Mouse (Mus musculus) adrenal gland, adult 2 months (tissue): ENCODE measurements around the gene Svs5. TPM values are rescaled to one million over a fixed set of nuclear protein-coding genes. Genes with fewer than 3 reads are reported as not detected.

Source experiments
- DNase-seq: peaks from one replicate; pipeline ENCODE4 v3.0.0; 2021
- microRNA-seq, 2 experiments: library from miRNA; unstranded; fragments of <30 nt; microRNA quantifications; one replicate each; pipeline ENCODE4 v1.2.0; 2021
- polyA plus RNA-seq: library from polyadenylated mRNA; depleted of rRNA; stranded (reverse); fragments of >200 nt; gene quantifications from 2 replicates; pipeline ENCODE4 v1.2.3, GENCODE M21; 2012; rRNA removed
- total RNA-seq, 2 experiments: library from RNA; stranded (reverse); gene quantifications; 2 replicates each; pipeline ENCODE4 v1.2.3; 2021

The Svs5 gene
- total and polyA plus RNA-seq, 3 experiments, result 1.5 to 1.7 TPM; not detected in 1

DNA sequence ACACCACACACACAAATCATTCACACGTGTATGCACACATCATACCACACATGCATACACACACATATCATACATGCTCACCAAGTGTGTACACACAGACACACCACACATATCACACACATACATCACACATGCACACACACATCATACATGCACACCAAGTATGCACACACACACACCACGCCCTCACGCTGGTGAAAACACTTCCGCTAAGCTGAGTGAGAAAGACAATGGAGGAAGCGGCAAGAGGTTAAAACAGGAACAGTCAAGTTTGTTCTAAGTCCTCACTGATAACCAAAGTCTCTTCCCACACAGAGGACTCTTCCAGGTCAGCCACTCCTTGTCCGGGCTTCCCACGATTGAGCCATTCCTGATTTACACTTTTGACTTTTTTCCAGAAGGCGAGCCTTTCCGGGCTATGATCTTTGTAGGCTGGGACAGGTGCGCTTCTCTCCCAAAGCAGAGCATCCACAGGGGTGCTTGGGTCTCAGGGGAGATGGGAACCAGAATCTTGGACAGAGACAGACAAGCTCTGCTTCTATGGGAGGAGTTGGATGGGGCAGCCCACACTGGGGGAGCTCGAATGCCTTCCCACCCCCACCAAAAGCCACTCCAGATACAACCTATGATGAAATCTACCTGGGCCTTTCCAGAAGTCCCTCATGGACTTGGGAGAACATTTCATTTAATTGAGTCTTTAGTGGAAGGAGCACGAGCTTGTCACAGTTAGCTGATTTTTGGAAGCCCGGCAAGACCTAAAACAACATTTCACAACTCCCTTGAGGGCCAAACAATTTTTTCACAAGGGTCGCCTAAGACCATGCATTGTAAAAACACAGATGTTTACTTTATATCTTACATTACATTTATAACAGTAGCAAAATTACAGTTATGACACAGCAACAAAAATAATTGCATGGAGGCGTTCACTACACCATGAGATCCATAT lies 45.2 kb downstream of the Svs5 start:
- no peak for DNase-seq

DNA sequence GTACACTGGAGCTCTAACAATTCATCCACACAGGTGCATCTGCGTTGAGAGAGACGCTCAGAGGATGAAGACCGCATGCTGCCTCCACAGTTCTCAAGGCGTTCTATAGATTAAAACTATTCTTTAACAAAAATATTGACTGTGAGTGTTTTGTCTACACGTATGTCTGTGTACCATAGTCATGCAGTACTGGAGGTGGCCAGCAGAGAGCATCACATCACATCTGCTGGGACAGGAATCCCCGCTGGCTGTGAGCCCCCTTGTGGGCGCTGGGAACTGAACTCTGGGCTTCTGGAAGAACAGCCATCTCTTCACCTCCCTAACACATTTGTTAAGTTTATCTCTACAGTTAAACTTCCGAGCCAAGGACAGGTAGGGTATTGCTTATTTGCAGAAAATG lies 49.2 kb downstream of the Svs5 start:
- DNase-seq, result no peak

DNA sequence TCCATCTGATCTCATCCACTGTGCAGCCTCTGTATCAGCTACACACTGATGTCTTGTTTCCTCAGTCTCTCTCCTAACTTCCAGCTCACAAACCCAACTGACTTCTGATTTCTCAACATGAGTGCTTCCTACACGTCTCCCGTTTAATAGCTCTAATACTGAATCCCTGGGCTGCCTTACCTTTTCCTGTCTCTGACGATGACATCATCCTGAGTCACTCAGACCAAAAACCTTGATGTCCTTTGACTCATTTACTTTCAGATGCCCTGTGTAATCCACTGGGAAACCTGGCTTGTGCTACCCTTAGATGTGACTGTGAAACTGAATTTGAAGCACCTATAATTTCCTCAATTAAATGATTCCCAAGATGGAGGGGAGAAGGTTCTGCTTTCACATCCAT lies 50.4 kb downstream of the Svs5 start:
- DNase-seq, result peak; percentile 48

Small RNA genes within 50 kb of the gene (microRNA-seq; reads per million reads assigned to microRNA genes)
- 0 reads per million in 2 experiments for gene Mir7678

Other genes with a start within 250 kb of the Svs5 start
- gene Kcns1, start 161.6 kb upstream of the Svs5 start, total RNA-seq, result not detected
- gene Kcns1, start 161.6 kb upstream of the Svs5 start, polyA plus RNA-seq, result not detected in 2 replicates
- not detected for gene Wfdc5, start 150.0 kb upstream of the Svs5 start, total RNA-seq
- not detected in 2 replicates for gene Wfdc5, start 150.0 kb upstream of the Svs5 start, polyA plus RNA-seq
- gene Wfdc12, start 142.1 kb upstream of the Svs5 start, total RNA-seq, result 10 to 100 TPM in 1 of 2 experiments, not detected in 1; 10.5 TPM
- 0.39 and 2.3 TPM in 2 replicates for gene Wfdc12, start 142.1 kb upstream of the Svs5 start, polyA plus RNA-seq
- not detected for gene Wfdc15a, start 132.6 kb upstream of the Svs5 start, total RNA-seq
- not detected in 2 replicates for gene Wfdc15a, start 132.6 kb upstream of the Svs5 start, polyA plus RNA-seq
- not detected for gene Wfdc15b, start 111.1 kb upstream of the Svs5 start, total RNA-seq
- gene Wfdc15b, start 111.1 kb upstream of the Svs5 start, polyA plus RNA-seq, result not detected in 2 replicates
- gene Svs2, start 94.3 kb upstream of the Svs5 start, total RNA-seq, result not detected
- gene Svs2, start 94.3 kb upstream of the Svs5 start, polyA plus RNA-seq, result not detected in 2 replicates
- not detected for gene Svs3b, start 76.1 kb upstream of the Svs5 start, total RNA-seq
- not detected in 2 replicates for gene Svs3b, start 76.1 kb upstream of the Svs5 start, polyA plus RNA-seq
- gene Svs4, start 54.3 kb upstream of the Svs5 start, total RNA-seq, result not detected
- gene Svs4, start 54.3 kb upstream of the Svs5 start, polyA plus RNA-seq, result not detected in 2 replicates
- not detected for gene Svs3a, start 43.5 kb upstream of the Svs5 start, total RNA-seq
- gene Svs3a, start 43.5 kb upstream of the Svs5 start, polyA plus RNA-seq, result not detected in 2 replicates
- gene Svs6, start 16.0 kb upstream of the Svs5 start, total RNA-seq, result not detected
- not detected in 2 replicates for gene Svs6, start 16.0 kb upstream of the Svs5 start, polyA plus RNA-seq
- gene Slpi, start 56.4 kb downstream of the Svs5 start, total RNA-seq, result 10 to 100 TPM; 19.3 to 36.0 TPM
- gene Slpi, start 56.4 kb downstream of the Svs5 start, polyA plus RNA-seq, result 5.7 and 8.5 TPM in 2 replicates
- not detected for gene Rbpjl, start 70.4 kb downstream of the Svs5 start, total RNA-seq
- gene Rbpjl, start 70.4 kb downstream of the Svs5 start, polyA plus RNA-seq, result not detected in 2 replicates
- 1 to 10 TPM in 1 of 2 experiments, under 1 TPM in 1; 0.17 to 1.8 TPM for gene Matn4, start 72.4 kb downstream of the Svs5 start, total RNA-seq
- gene Matn4, start 72.4 kb downstream of the Svs5 start, polyA plus RNA-seq, result 1.0 TPM in 2 replicates
- 100 to 1,000 TPM; 123 to 151 TPM for gene Sdc4, start 111.1 kb downstream of the Svs5 start, total RNA-seq
- gene Sdc4, start 111.1 kb downstream of the Svs5 start, polyA plus RNA-seq, result 23.3 and 23.5 TPM in 2 replicates
- gene Sys1, start 124.2 kb downstream of the Svs5 start, total RNA-seq, result 10 to 100 TPM; 24.5 to 34.0 TPM
- gene Sys1, start 124.2 kb downstream of the Svs5 start, polyA plus RNA-seq, result 299 and 335 TPM in 2 replicates
- gene Gm20458, start 128.2 kb downstream of the Svs5 start, total RNA-seq, result 1 to 10 TPM; 3.9 to 9.6 TPM
- gene Gm20458, start 128.2 kb downstream of the Svs5 start, polyA plus RNA-seq, result 9.6 and 18.9 TPM in 2 replicates
- gene Trp53tg5, start 141.0 kb downstream of the Svs5 start, total RNA-seq, result not detected
- gene Trp53tg5, start 141.0 kb downstream of the Svs5 start, polyA plus RNA-seq, result not detected in 2 replicates
- gene Dbndd2, start 153.4 kb downstream of the Svs5 start, total RNA-seq, result 1 to 10 TPM; 5.5 to 7.0 TPM
- 20.8 and 30.7 TPM in 2 replicates for gene Dbndd2, start 153.4 kb downstream of the Svs5 start, polyA plus RNA-seq
- 10 to 100 TPM; 72.7 to 98.8 TPM for gene Pigt, start 164.8 kb downstream of the Svs5 start, total RNA-seq
- 216 and 218 TPM in 2 replicates for gene Pigt, start 164.8 kb downstream of the Svs5 start, polyA plus RNA-seq
- not detected for gene Wfdc2, start 229.7 kb downstream of the Svs5 start, total RNA-seq
- 0.51 and 0.73 TPM in 2 replicates for gene Wfdc2, start 229.7 kb downstream of the Svs5 start, polyA plus RNA-seq
- not detected for gene Spint3, start 240.7 kb downstream of the Svs5 start, total RNA-seq
- not detected in 2 replicates for gene Spint3, start 240.7 kb downstream of the Svs5 start, polyA plus RNA-seq